Mouse (Mus musculus) liver, embryonic 14.5 days (tissue): ENCODE results near the gene Gpc6.

Source experiments
- CTCF ChIP-seq: IDR thresholded peaks from 2 replicates; pipeline ENCODE4 v1.5.1; 2016; ENCODE audit warnings: antibody characterized with exemption, low read depth, control low read depth
- EP300 ChIP-seq: IDR thresholded peaks from 2 replicates; pipeline ENCODE4 v1.6.1; 2016; ENCODE audit warnings: antibody characterized with exemption, low read depth

GRCm38 (mm10) chr14:116977259-116977658, 52.1 kb downstream of the Gpc6 start:
- TF ChIP-seq CTCF = no peak
- no peak for TF ChIP-seq EP300
